11 mouse cellular contexts compared by ENCODE assay signal in genomic region chr17:74272683-74273205, GRCm38 (mm10). TPM values are rescaled to one million over a fixed set of nuclear protein-coding genes. Genes with fewer than 3 reads are reported as not detected.
A peak's percentile ranks its signal among the peaks of the same experiment; 100 is the strongest.
DNase-seq lines count a peak whose midpoint lies in the region; ATAC-seq and TF ChIP-seq lines count a peak whose summit lies in the region.
"Had no signal": no experiment of that assay in that cellular context is flagged by ENCODE, and none has a peak within 500 bp of the region (broad histone marks: within the 10 kb centered on the region; RNA-seq: fewer than 3 reads in every experiment).

No protein-coding gene starts in this region.

- H3K27ac ChIP-seq in forebrain, embryonic 15.5 days (replicated peaks), result no peak overlapping the region
- H3K27ac ChIP-seq in forebrain, embryonic 16.5 days (ENCODE audit: low read length), result no peak overlapping the region
- H3K27ac ChIP-seq in kidney, adult 2 months (ENCODE audit: insufficient read depth, low read depth, low read length), result no peak overlapping the region
- peak overlapping the region; percentile 73 for H3K27ac ChIP-seq in MEL (ENCODE audit: control insufficient read depth, low read depth, low read length)
- H3K27ac ChIP-seq in liver, embryonic 15.5 days (replicated peaks), result peak overlapping the region; percentile 26

- no peak for TF ChIP-seq POLR2A in kidney, adult 2 months (IDR thresholded peaks at IDR 0.05; ENCODE audit: low read depth, low read length)
- TF ChIP-seq POLR2A in MEL (IDR thresholded peaks at IDR 0.05; ENCODE audit: control insufficient read depth in 1 of 2, insufficient read depth in 1 of 2, low read depth in 1 of 2, low read length in 2 of 2, poor library complexity in 1 of 2), result no peak

- no peak overlapping the region for H3K9ac ChIP-seq in forebrain, embryonic 15.5 days (replicated peaks)
- H3K9ac ChIP-seq in forebrain, embryonic 16.5 days (replicated peaks; ENCODE audit: low read depth, low read length), result no peak overlapping the region
- H3K9ac ChIP-seq in MEL (ENCODE audit: control insufficient read depth, low read depth, low read length, poor library complexity, severe bottlenecking), result no peak overlapping the region
- no peak overlapping the region for H3K9ac ChIP-seq in liver, embryonic 15.5 days

- 0 out of 2 replicates have a peak, but pooled peaks have one; percentile 48 for ATAC-seq in forebrain, embryonic 15.5 days (replicated peaks)
- no peak for ATAC-seq in forebrain, embryonic 16.5 days
- ATAC-seq in liver, embryonic 15.5 days (ENCODE audit: insufficient read depth), result no peak
- ATAC-seq: inflammation-experienced regulatory T-cells, adult 6 months had no signal

- no peaks in the 10 kb centered on the region for H3K9me3 ChIP-seq in forebrain, embryonic 15.5 days
- no peaks in the 10 kb centered on the region for H3K9me3 ChIP-seq in forebrain, embryonic 16.5 days (ENCODE audit: control insufficient read depth, low read length)
- H3K9me3 ChIP-seq in MEL (replicated peaks; ENCODE audit: insufficient read depth, low read length), result no peaks in the 10 kb centered on the region
- H3K9me3 ChIP-seq in liver, embryonic 15.5 days (replicated peaks), result peaks cover 5% of the 10 kb centered on the region; the same call in 1 of the 2 replicates

- peaks cover 60% of the 10 kb centered on the region for H3K79me2 ChIP-seq in MEL (ENCODE audit: control insufficient read depth, insufficient read depth, low read length, poor library complexity)

- H3K36me3 ChIP-seq in forebrain, embryonic 15.5 days, result no peaks in the 10 kb centered on the region
- no peaks in the 10 kb centered on the region for H3K36me3 ChIP-seq in forebrain, embryonic 16.5 days (ENCODE audit: control insufficient read depth, insufficient read depth)
- H3K36me3 ChIP-seq in kidney, adult 2 months (ENCODE audit: control insufficient read depth, insufficient read depth, low read length), result no peaks in the 10 kb centered on the region
- H3K36me3 ChIP-seq in MEL (ENCODE audit: control insufficient read depth in 1 of 2, insufficient read depth in 2 of 2, low read length in 2 of 2), result peaks cover 26 to 66% of the 10 kb centered on the region in 2 experiments
- peaks cover 20% of the 10 kb centered on the region for H3K36me3 ChIP-seq in liver, embryonic 15.5 days (replicated peaks)

- TF ChIP-seq CTCF in kidney, adult 2 months (conservative IDR thresholded peaks at IDR 0.05; ENCODE audit: insufficient read depth, insufficient read length, low read depth, low read length), result no peak
- TF ChIP-seq CTCF in MEL (IDR thresholded peaks at IDR 0.05 in 2 of 3, conservative IDR thresholded peaks at IDR 0.05 in 1 of 3; ENCODE audit: control insufficient read depth in 1 of 3, insufficient read depth in 1 of 3, low read depth in 2 of 3, low read length in 3 of 3, poor library complexity in 1 of 3, severe bottlenecking in 1 of 3), result no peak

- peak; percentile 27 for DNase-seq in kidney, postnatal 10 days
- no peak for DNase-seq in kidney, adult 2 months
- DNase-seq in MEL (ENCODE audit: low read depth, low spot score), result no peak
- DNase-seq in Muller cell, postnatal 12 days (ENCODE audit: inconsistent ontology term), result no peak
- DNase-seq in ovary, postnatal 14 days (ENCODE audit: low spot score), result no peak
- DNase-seq: B cell, adult 2 months; thymus, postnatal 4 days had no signal

- no peak overlapping the region for H3K4me3 ChIP-seq in forebrain, embryonic 15.5 days
- no peak overlapping the region for H3K4me3 ChIP-seq in forebrain, embryonic 16.5 days (replicated peaks; ENCODE audit: low read length)
- H3K4me3 ChIP-seq in kidney, adult 2 months (ENCODE audit: insufficient read depth, low read depth, low read length), result no peak overlapping the region
- no peak overlapping the region for H3K4me3 ChIP-seq in MEL (ENCODE audit: control insufficient read depth in 1 of 2, insufficient read depth in 1 of 2, low read depth in 2 of 2, low read length in 2 of 2)
- no peak overlapping the region for H3K4me3 ChIP-seq in liver, embryonic 15.5 days (replicated peaks)

- H3K4me1 ChIP-seq in forebrain, embryonic 15.5 days, result no peaks in the 10 kb centered on the region
- H3K4me1 ChIP-seq in forebrain, embryonic 16.5 days (replicated peaks; ENCODE audit: control insufficient read depth, insufficient read depth, low read length), result no peaks in the 10 kb centered on the region
- peaks cover 6% of the 10 kb centered on the region; the same call in 1 of the 2 replicates for H3K4me1 ChIP-seq in kidney, adult 2 months (ENCODE audit: control insufficient read depth, insufficient read depth, low read length)
- peaks cover 32 to 44% of the 10 kb centered on the region in 2 experiments for H3K4me1 ChIP-seq in MEL (ENCODE audit: control insufficient read depth in 1 of 2, insufficient read depth in 2 of 2, low read length in 2 of 2)
- peaks cover 68% of the 10 kb centered on the region for H3K4me1 ChIP-seq in liver, embryonic 15.5 days (replicated peaks)

- 83% methylated on average over 16 of the region's 16 CpGs for WGBS in forebrain, embryonic 15.5 days
- WGBS in forebrain, embryonic 16.5 days, result 79% methylated on average over 16 of the region's 16 CpGs
- 78% methylated on average over 16 of the region's 16 CpGs for WGBS in kidney, adult 2 months
- WGBS in liver, embryonic 15.5 days (ENCODE audit: insufficient replicate concordance), result 53% methylated on average over 16 of the region's 16 CpGs

- H3K4me2 ChIP-seq in forebrain, embryonic 15.5 days (replicated peaks), result no peak overlapping the region
- H3K4me2 ChIP-seq in forebrain, embryonic 16.5 days (ENCODE audit: low read length), result no peak overlapping the region
- H3K4me2 ChIP-seq in liver, embryonic 15.5 days, result peak overlapping the region; percentile 31

- TF ChIP-seq RAD21 in MEL (IDR thresholded peaks at IDR 0.05; ENCODE audit: low read depth, low read length), result no peak

- H3K27me3 ChIP-seq in forebrain, embryonic 15.5 days, result no peaks in the 10 kb centered on the region
- H3K27me3 ChIP-seq in forebrain, embryonic 16.5 days (replicated peaks; ENCODE audit: control insufficient read depth, insufficient read depth, low read length), result no peaks in the 10 kb centered on the region
- no peaks in the 10 kb centered on the region for H3K27me3 ChIP-seq in kidney, adult 2 months (replicated peaks; ENCODE audit: control insufficient read depth, insufficient read depth, low read length)
- H3K27me3 ChIP-seq in MEL (ENCODE audit: control insufficient read depth in 1 of 2, insufficient read depth in 2 of 2, low read length in 2 of 2), result no peaks in the 10 kb centered on the region
- no peaks in the 10 kb centered on the region for H3K27me3 ChIP-seq in liver, embryonic 15.5 days

- TF ChIP-seq EP300 in MEL (IDR thresholded peaks at IDR 0.05; ENCODE audit: low read depth in 1 of 2, low read length in 2 of 2), result no peak; a peak in 1 of 4 replicates

TF ChIP-seq in MEL, 35 proteins besides CTCF, POLR2A, EP300 and RAD21:
- no peak for TF ChIP-seq KAT2A (conservative IDR thresholded peaks at IDR 0.05; ENCODE audit: low read depth, low read length)
- TF ChIP-seq MYC (IDR thresholded peaks at IDR 0.05; ENCODE audit: low read depth, low read length), result no peak
- no peak for TF ChIP-seq ZC3H11A (IDR thresholded peaks at IDR 0.05; ENCODE audit: low read depth, low read length)
- TF ChIP-seq ELF1 (IDR thresholded peaks at IDR 0.05; ENCODE audit: low read depth, low read length), result no peak
- TF ChIP-seq ZNF384 (IDR thresholded peaks at IDR 0.05; ENCODE audit: low read depth, low read length), result no peak
- no peak for TF ChIP-seq NELFE (IDR thresholded peaks at IDR 0.05; ENCODE audit: low read depth, low read length)
- TF ChIP-seq UBTF (IDR thresholded peaks at IDR 0.05; ENCODE audit: borderline replicate concordance, insufficient read depth, low read depth, low read length), result no peak
- no peak for TF ChIP-seq TBP (IDR thresholded peaks at IDR 0.05; ENCODE audit: low read depth, low read length)
- no peak for TF ChIP-seq POLR2AphosphoS5 (IDR thresholded peaks at IDR 0.05; ENCODE audit: borderline replicate concordance, low read depth, low read length)
- TF ChIP-seq SIN3A (IDR thresholded peaks at IDR 0.05; ENCODE audit: low read length), result no peak
- TF ChIP-seq MYB (IDR thresholded peaks at IDR 0.05; ENCODE audit: low read depth, low read length), result no peak
- no peak for TF ChIP-seq GATA1 (IDR thresholded peaks at IDR 0.05; ENCODE audit: low read depth, low read length)

RNA-seq across cellular contexts. Expression of gene Memo1, which starts 22.6 kb away (rescaled TPM):
- 63.9 and 66.1 TPM in 2 replicates for polyA plus RNA-seq in forebrain, embryonic 15.5 days (2015; fragmentation: Nextera tagmentation; extraction: Ambion mirVana)
- polyA plus RNA-seq in forebrain, embryonic 16.5 days (2015; fragmentation: Nextera tagmentation; extraction: Ambion mirVana), result 63.9 and 66.3 TPM in 2 replicates
- polyA plus RNA-seq in kidney, adult 2 months (2012; rRNA removed), result 38.7 and 43.1 TPM in 2 replicates
- 68.8 and 75.3 TPM in 2 replicates for total RNA-seq in MEL (2012; rRNA removed)
- polyA plus RNA-seq in MEL (2012; ENCODE audit: insufficient read depth in 1 of 2, insufficient read length in 2 of 2, low read depth in 1 of 2, low replicate concordance in 2 of 2, missing spikeins in 1 of 2), result 10 to 100 TPM in 1 of 2 experiments, not detected in 1; 63.1 TPM
- 88.8 and 96.4 TPM in 2 replicates for polyA plus RNA-seq in liver, embryonic 15.5 days (2015; fragmentation: Nextera tagmentation; extraction: Ambion mirVana)

RNA-seq across cellular contexts. Expression of gene Dpy30, which starts 51.0 kb away (rescaled TPM):
- 202 and 214 TPM in 2 replicates for polyA plus RNA-seq in forebrain, embryonic 15.5 days (2015; fragmentation: Nextera tagmentation; extraction: Ambion mirVana)
- 180 and 189 TPM in 2 replicates for polyA plus RNA-seq in forebrain, embryonic 16.5 days (2015; fragmentation: Nextera tagmentation; extraction: Ambion mirVana)
- polyA plus RNA-seq in kidney, adult 2 months (2012; rRNA removed), result 38.1 and 57.3 TPM in 2 replicates
- total RNA-seq in MEL (2012; rRNA removed), result 113 and 121 TPM in 2 replicates
- polyA plus RNA-seq in MEL (2012; ENCODE audit: insufficient read depth in 1 of 2, insufficient read length in 2 of 2, low read depth in 1 of 2, low replicate concordance in 2 of 2, missing spikeins in 1 of 2), result 100 to 1,000 TPM in 1 of 2 experiments, not detected in 1; 192 TPM
- 98.0 and 119 TPM in 2 replicates for polyA plus RNA-seq in liver, embryonic 15.5 days (2015; fragmentation: Nextera tagmentation; extraction: Ambion mirVana)

Comparison
In these comparisons a context has a peak if more than half of its experiments do, and no peak if none do; other contexts are left out.
1. H3K27ac ChIP-seq: peak in MEL (single experiment) and liver, embryonic 15.5 days (single experiment); none in forebrain, embryonic 15.5 days (single experiment), forebrain, embryonic 16.5 days (single experiment) and kidney, adult 2 months (single experiment).